ENCODE assay signal across 8 mouse cellular contexts in the genomic region with DNA sequence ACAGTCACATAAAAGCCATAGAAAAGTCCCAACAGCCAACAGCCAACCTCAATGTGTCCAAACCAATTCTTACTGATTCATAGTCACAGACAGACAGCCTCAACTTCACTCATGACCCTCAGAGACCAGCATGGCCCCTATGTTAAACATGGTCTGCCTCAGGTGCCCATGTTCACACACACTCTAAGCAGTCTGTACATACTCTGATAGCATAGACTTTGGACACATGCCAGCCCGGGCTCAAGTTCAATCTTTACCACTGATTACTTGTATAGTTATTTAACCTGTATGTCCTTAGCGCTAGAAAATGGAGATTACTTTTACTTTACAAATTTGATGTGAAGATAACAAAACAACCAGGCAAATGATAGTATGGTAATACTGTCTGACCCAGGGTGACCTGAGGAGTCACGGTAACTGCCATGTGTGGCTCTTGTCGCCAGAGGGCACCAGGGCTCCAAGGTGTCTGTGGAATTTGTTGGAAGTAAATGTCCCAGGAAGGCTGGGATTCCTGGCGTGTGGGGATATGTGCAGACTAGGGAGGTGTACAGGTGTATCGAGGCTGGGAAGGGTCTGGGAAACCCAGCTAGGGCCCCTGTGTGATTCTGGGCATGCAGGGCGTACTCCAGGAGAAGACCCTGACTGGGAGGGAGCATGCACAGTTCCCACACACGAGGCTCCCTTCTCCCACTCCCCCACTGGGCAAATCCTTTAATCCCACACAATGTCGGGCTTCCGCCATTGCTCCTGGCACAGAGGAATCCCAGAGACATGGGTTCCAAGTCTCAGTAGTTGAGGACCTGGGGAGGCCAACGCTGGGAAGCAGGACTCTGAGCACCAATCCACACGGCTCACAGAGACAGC. TPM values are rescaled to one million over a fixed set of nuclear protein-coding genes. Genes with fewer than 3 reads are reported as not detected.
DNase-seq lines count a peak whose midpoint lies in the region; ATAC-seq and TF ChIP-seq lines count a peak whose summit lies in the region.

No protein-coding gene starts in this region.

- peak overlapping the region; percentile 50 for H3K4me3 ChIP-seq in liver, embryonic 13.5 days (replicated peaks)
- no peak overlapping the region for H3K4me3 ChIP-seq in stomach, postnatal 0 days (ENCODE audit: low read depth, low read length)

- peaks cover 45% of the 10 kb centered on the region for H3K27me3 ChIP-seq in liver, embryonic 13.5 days
- no peaks in the 10 kb centered on the region for H3K27me3 ChIP-seq in stomach, postnatal 0 days (ENCODE audit: control insufficient read depth, insufficient read depth, low read length)

- DNase-seq in 3T3-L1 (ENCODE audit: low read depth, low spot score): peak; percentile 79
- peak; percentile 67 to 72 for DNase-seq in adrenal gland, adult 18-20 months (ENCODE audit: low spot score in 2 of 2)
- DNase-seq in embryo, embryonic 11 days: peak; percentile 83
- peak; percentile 63 for DNase-seq in kidney, adult 11 months
- DNase-seq in liver, embryonic 13.5 days: peak; percentile 73
- peak; percentile 71 for DNase-seq in neural tube, embryonic 10.5 days (ENCODE audit: extremely low spot score, low spot score)
- DNase-seq in stomach, postnatal 0 days (ENCODE audit: low spot score): peak; percentile 83

- peak overlapping the region; percentile 82 for H3K9ac ChIP-seq in liver, embryonic 13.5 days
- H3K9ac ChIP-seq in stomach, postnatal 0 days (ENCODE audit: low read length): no peak overlapping the region

- no peaks in the 10 kb centered on the region for H3K9me3 ChIP-seq in liver, embryonic 13.5 days (replicated peaks)
- H3K9me3 ChIP-seq in stomach, postnatal 0 days (ENCODE audit: control insufficient read depth, low read length): no peaks in the 10 kb centered on the region

- H3K4me1 ChIP-seq in liver, embryonic 13.5 days (replicated peaks): peaks cover 63% of the 10 kb centered on the region
- H3K4me1 ChIP-seq in stomach, postnatal 0 days (replicated peaks; ENCODE audit: control insufficient read depth, insufficient read depth): peaks cover 11% of the 10 kb centered on the region; the same call in 1 of the 2 replicates

- H3K36me3 ChIP-seq in liver, embryonic 13.5 days: no peaks in the 10 kb centered on the region
- H3K36me3 ChIP-seq in stomach, postnatal 0 days (ENCODE audit: control insufficient read depth, insufficient read depth, low read length): no peaks in the 10 kb centered on the region

- TF ChIP-seq CTCF in stomach, postnatal 0 days (IDR thresholded peaks at IDR 0.05; ENCODE audit: low read depth): peak; percentile 96

- ATAC-seq in granulocyte monocyte progenitor cell, adult 5-6 weeks (replicated peaks; ENCODE audit: poor library complexity, severe bottlenecking): peak; percentile 62
- ATAC-seq in liver, embryonic 13.5 days (ENCODE audit: low read depth): peak; percentile 9
- ATAC-seq in stomach, postnatal 0 days (ENCODE audit: low FRiP score, low TSS enrichment): peak; percentile 71

- TF ChIP-seq EP300 in stomach, postnatal 0 days (optimal IDR thresholded peaks at IDR 0.05): no peak

- H3K27ac ChIP-seq in liver, embryonic 13.5 days: peak overlapping the region; percentile 100
- peak overlapping the region; percentile 45; the same call in 1 of the 2 replicates for H3K27ac ChIP-seq in stomach, postnatal 0 days (replicated peaks)

- WGBS in liver, embryonic 13.5 days (ENCODE audit: insufficient replicate concordance): 7% methylated on average over 12 of the region's 12 CpGs
- WGBS in stomach, postnatal 0 days: 7% methylated on average over 12 of the region's 12 CpGs

- H3K4me2 ChIP-seq in liver, embryonic 13.5 days: peak overlapping the region; percentile 82
- peak overlapping the region; percentile 35 for H3K4me2 ChIP-seq in stomach, postnatal 0 days (replicated peaks; ENCODE audit: low read depth)

RNA-seq across cellular contexts. Expression of a gene that starts 4.8 kb away (rescaled TPM):
- 10 to 100 TPM in 1 of 2 experiments, 1 to 10 TPM in 1; 6.5 to 11.8 TPM for total RNA-seq in adrenal gland, adult 18-20 months (2021)
- not detected in 2 replicates for total RNA-seq in granulocyte monocyte progenitor cell, adult 5-6 weeks (2014; fragmentation: Nextera tagmentation)
- total RNA-seq in granulocyte monocyte progenitor cell, adult 5-6 weeks (2017): not detected in 2 replicates
- polyA plus RNA-seq in liver, embryonic 13.5 days (2015; fragmentation: Nextera tagmentation; extraction: Ambion mirVana): 45.2 TPM in 2 replicates
- polyA plus RNA-seq in stomach, postnatal 0 days (2015; fragmentation: Nextera tagmentation; extraction: Ambion mirVana): 20.6 and 25.2 TPM in 2 replicates

RNA-seq across cellular contexts. Expression of a gene that starts 42.9 kb away (rescaled TPM):
- under 1 TPM; 0.70 to 0.99 TPM for total RNA-seq in adrenal gland, adult 18-20 months (2021)
- total RNA-seq in granulocyte monocyte progenitor cell, adult 5-6 weeks (2014; fragmentation: Nextera tagmentation): not detected in 2 replicates
- total RNA-seq in granulocyte monocyte progenitor cell, adult 5-6 weeks (2017): not detected in 2 replicates
- 1.0 and 1.1 TPM in 2 replicates for polyA plus RNA-seq in liver, embryonic 13.5 days (2015; fragmentation: Nextera tagmentation; extraction: Ambion mirVana)
- polyA plus RNA-seq in stomach, postnatal 0 days (2015; fragmentation: Nextera tagmentation; extraction: Ambion mirVana): 0.33 and 0.41 TPM in 2 replicates

RNA-seq across cellular contexts. Expression of a gene that starts 53.8 kb away (rescaled TPM):
- total RNA-seq in adrenal gland, adult 18-20 months (2021): 10 to 100 TPM in 1 of 2 experiments, 1 to 10 TPM in 1; 9.9 to 12.9 TPM
- 0.73 TPM in 1 of 2 replicates, not detected in the other for total RNA-seq in granulocyte monocyte progenitor cell, adult 5-6 weeks (2014; fragmentation: Nextera tagmentation)
- total RNA-seq in granulocyte monocyte progenitor cell, adult 5-6 weeks (2017): 0.04 TPM in 1 of 2 replicates, not detected in the other
- 1.8 and 1.9 TPM in 2 replicates for polyA plus RNA-seq in liver, embryonic 13.5 days (2015; fragmentation: Nextera tagmentation; extraction: Ambion mirVana)
- 11.9 and 12.1 TPM in 2 replicates for polyA plus RNA-seq in stomach, postnatal 0 days (2015; fragmentation: Nextera tagmentation; extraction: Ambion mirVana)

RNA-seq across cellular contexts. Expression of a gene that starts 57.6 kb away (rescaled TPM):
- total RNA-seq in adrenal gland, adult 18-20 months (2021): 100 to 1,000 TPM; 222 to 245 TPM
- total RNA-seq in granulocyte monocyte progenitor cell, adult 5-6 weeks (2014; fragmentation: Nextera tagmentation): 253 and 300 TPM in 2 replicates
- total RNA-seq in granulocyte monocyte progenitor cell, adult 5-6 weeks (2017): 97.8 and 111 TPM in 2 replicates
- polyA plus RNA-seq in liver, embryonic 13.5 days (2015; fragmentation: Nextera tagmentation; extraction: Ambion mirVana): 158 and 159 TPM in 2 replicates
- polyA plus RNA-seq in stomach, postnatal 0 days (2015; fragmentation: Nextera tagmentation; extraction: Ambion mirVana): 242 and 249 TPM in 2 replicates

Comparison
In these comparisons a context has a peak if more than half of its experiments do, and no peak if none do; other contexts are left out.
1. ATAC-seq: peak in every context shown above with its lines; median percentile 71 in stomach, postnatal 0 days; 62 in granulocyte monocyte progenitor cell, adult 5-6 weeks; 9 in liver, embryonic 13.5 days.
2. RNA of a gene that starts 4.8 kb away (total RNA-seq): 6.5 to 11.8 TPM in adrenal gland, adult 18-20 months; not detected in granulocyte monocyte progenitor cell, adult 5-6 weeks; every median in the first group is over 4 times any median in the second.
3. RNA of a gene that starts 53.8 kb away (total RNA-seq): 9.9 to 12.9 TPM in adrenal gland, adult 18-20 months; 0.04 to 0.73 TPM in granulocyte monocyte progenitor cell, adult 5-6 weeks; every median in the first group is over 4 times any median in the second.
4. Peak in every context shown above with its lines, with median percentiles within 50 percentile points of each other: DNase-seq.